In the genomic region with DNA sequence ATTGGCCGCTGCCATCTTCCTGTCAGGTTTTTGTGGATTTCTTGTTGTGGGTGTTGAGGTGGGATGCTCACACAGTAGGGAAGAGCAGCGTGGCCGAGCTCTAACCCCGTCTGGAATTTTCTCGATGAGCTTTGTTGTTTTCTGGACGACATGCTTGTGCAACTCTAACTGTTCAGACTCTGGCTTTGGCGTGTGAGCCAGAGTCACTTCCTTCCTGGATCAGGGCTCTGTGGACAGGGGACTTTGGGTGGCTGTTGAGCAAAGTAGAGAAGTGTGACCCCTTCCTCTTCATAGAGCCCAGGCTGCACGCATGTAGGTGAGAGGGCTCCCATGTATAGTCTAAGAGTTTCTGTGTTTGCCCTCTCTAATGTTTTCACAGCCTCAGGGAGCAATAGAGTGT, we compare ENCODE assay signal across 18 mouse cellular contexts. TPM values are rescaled to one million over a fixed set of nuclear protein-coding genes. Genes with fewer than 3 reads are reported as not detected.
A peak's percentile ranks its signal among the peaks of the same experiment; 100 is the strongest.
DNase-seq lines count a peak whose midpoint lies in the region; ATAC-seq and TF ChIP-seq lines count a peak whose summit lies in the region.
"Had no signal": no experiment of that assay in that cellular context is flagged by ENCODE, and none has a peak within 500 bp of the region (broad histone marks: within the 10 kb centered on the region; RNA-seq: fewer than 3 reads in every experiment).

No protein-coding gene starts in this region.

- no peaks in the 10 kb centered on the region for H3K36me3 ChIP-seq in heart, embryonic 16.5 days (ENCODE audit: control insufficient read depth, insufficient read depth)
- H3K36me3 ChIP-seq in lung, postnatal 0 days (ENCODE audit: insufficient read depth, low read length): no peaks in the 10 kb centered on the region
- H3K36me3 ChIP-seq in embryonic facial prominence, embryonic 10.5 days (replicated peaks): no peaks in the 10 kb centered on the region
- H3K36me3 ChIP-seq: embryonic facial prominence, embryonic 15.5 days; hindbrain, embryonic 10.5 days; midbrain, embryonic 13.5 days had no signal

- peak overlapping the region; percentile 24; the same call in 1 of the 2 replicates for H3K27ac ChIP-seq in heart, embryonic 16.5 days (ENCODE audit: low read length)
- no peak overlapping the region for H3K27ac ChIP-seq in lung, postnatal 0 days (ENCODE audit: low read length)
- H3K27ac ChIP-seq in embryonic facial prominence, embryonic 10.5 days (replicated peaks): no peak overlapping the region
- H3K27ac ChIP-seq: embryonic facial prominence, embryonic 15.5 days; hindbrain, embryonic 10.5 days; liver, embryonic 14.5 days; midbrain, embryonic 13.5 days had no signal

- 68% methylated on average over 8 of the region's 8 CpGs for WGBS in heart, embryonic 16.5 days
- 45% methylated on average over 8 of the region's 8 CpGs for WGBS in lung, postnatal 0 days
- 36% methylated on average over 8 of the region's 8 CpGs for WGBS in lung, adult 2 months
- WGBS in embryonic facial prominence, embryonic 10.5 days: 88% methylated on average over 8 of the region's 8 CpGs

- H3K9me3 ChIP-seq in heart, embryonic 16.5 days (replicated peaks; ENCODE audit: control insufficient read depth, low read length): no peaks in the 10 kb centered on the region
- no peaks in the 10 kb centered on the region for H3K9me3 ChIP-seq in lung, postnatal 0 days (ENCODE audit: low read length)
- H3K9me3 ChIP-seq in embryonic facial prominence, embryonic 10.5 days: no peaks in the 10 kb centered on the region
- H3K9me3 ChIP-seq: embryonic facial prominence, embryonic 15.5 days; hindbrain, embryonic 10.5 days; midbrain, embryonic 13.5 days had no signal

- intact Hi-C loops in heart, postnatal 36 days (cut with DNase I): no loop called here

- no peak for DNase-seq in heart, postnatal 36 days
- peak; percentile 57 for DNase-seq in lung, postnatal 0 days (ENCODE audit: low spot score)
- no peak for DNase-seq in lung, adult 2 months
- DNase-seq in lung, postnatal 36 days: peak; percentile 58
- no peak for DNase-seq in embryonic facial prominence, embryonic 10.5 days (ENCODE audit: low spot score)
- DNase-seq in retina, embryonic 14.5 days (ENCODE audit: low spot score): no peak
- DNase-seq: cerebellum, adult 18-20 months; kidney, adult 9 months; layer of hippocampus, adult 9-11 months; right cerebral cortex, adult 18-20 months; thymus, postnatal 36 days had no signal

- no peak overlapping the region for H3K4me2 ChIP-seq in heart, embryonic 16.5 days (ENCODE audit: low read depth, low read length)
- H3K4me2 ChIP-seq in lung, postnatal 0 days (replicated peaks; ENCODE audit: low read depth, low read length): no peak overlapping the region
- H3K4me2 ChIP-seq: embryonic facial prominence, embryonic 15.5 days; midbrain, embryonic 13.5 days had no signal

- no peak for TF ChIP-seq EP300 in lung, postnatal 0 days (IDR thresholded peaks at IDR 0.05)

- ATAC-seq in heart, embryonic 16.5 days (replicated peaks; ENCODE audit: extremely low read depth, insufficient read depth, low FRiP score): no peak
- ATAC-seq in lung, postnatal 0 days: no peak
- ATAC-seq: midbrain, embryonic 13.5 days had no signal

- peaks cover 4% of the 10 kb centered on the region for H3K4me1 ChIP-seq in heart, embryonic 16.5 days (ENCODE audit: control insufficient read depth, insufficient read depth, low read length)
- H3K4me1 ChIP-seq in lung, postnatal 0 days (ENCODE audit: insufficient read depth, low read depth, low read length): peaks cover 4% of the 10 kb centered on the region
- H3K4me1 ChIP-seq in lung, adult 2 months (ENCODE audit: control insufficient read depth, insufficient read depth, low read length): peaks cover 4% of the 10 kb centered on the region
- H3K4me1 ChIP-seq in embryonic facial prominence, embryonic 10.5 days: peaks cover 6% of the 10 kb centered on the region; the same call in 1 of the 2 replicates
- H3K4me1 ChIP-seq: embryonic facial prominence, embryonic 15.5 days; hindbrain, embryonic 10.5 days; midbrain, embryonic 13.5 days had no signal

- no peak for TF ChIP-seq POLR2A in lung, adult 2 months (IDR thresholded peaks at IDR 0.05; ENCODE audit: borderline replicate concordance, extremely low read depth, low read depth, low read length)

- H3K27me3 ChIP-seq in heart, embryonic 16.5 days (ENCODE audit: control insufficient read depth, insufficient read depth, low read length): no peaks in the 10 kb centered on the region
- no peaks in the 10 kb centered on the region for H3K27me3 ChIP-seq in lung, postnatal 0 days (replicated peaks; ENCODE audit: insufficient read depth, low read length)
- H3K27me3 ChIP-seq in embryonic facial prominence, embryonic 10.5 days (replicated peaks; ENCODE audit: low read depth, poor library complexity, severe bottlenecking): no peaks in the 10 kb centered on the region
- H3K27me3 ChIP-seq: embryonic facial prominence, embryonic 15.5 days; midbrain, embryonic 13.5 days had no signal

- no peak overlapping the region for H3K4me3 ChIP-seq in heart, embryonic 16.5 days (ENCODE audit: low read length)
- no peak overlapping the region for H3K4me3 ChIP-seq in lung, postnatal 0 days (ENCODE audit: low read depth, low read length)
- H3K4me3 ChIP-seq in lung, adult 2 months (replicated peaks; ENCODE audit: extremely low read depth, low read depth, low read length): no peak overlapping the region
- no peak overlapping the region for H3K4me3 ChIP-seq in embryonic facial prominence, embryonic 10.5 days
- H3K4me3 ChIP-seq: embryonic facial prominence, embryonic 15.5 days; hindbrain, embryonic 10.5 days; midbrain, embryonic 13.5 days; myocyte had no signal

- no peak for TF ChIP-seq CTCF in lung, postnatal 0 days (IDR thresholded peaks at IDR 0.05)
- no peak for TF ChIP-seq CTCF in lung, adult 2 months (IDR thresholded peaks at IDR 0.05; ENCODE audit: insufficient read depth, low read length)

- H3K9ac ChIP-seq in heart, embryonic 16.5 days (ENCODE audit: low read length): no peak overlapping the region
- no peak overlapping the region for H3K9ac ChIP-seq in lung, postnatal 0 days (replicated peaks; ENCODE audit: low read depth)
- H3K9ac ChIP-seq: embryonic facial prominence, embryonic 15.5 days; liver, embryonic 14.5 days; midbrain, embryonic 13.5 days had no signal

RNA-seq across cellular contexts. Expression of a gene that starts 15.8 kb away (rescaled TPM):
- polyA plus RNA-seq in heart, embryonic 16.5 days (2015; fragmentation: Nextera tagmentation; extraction: Ambion mirVana): 5.0 and 5.5 TPM in 2 replicates
- 10 to 100 TPM in 1 of 2 experiments, 1 to 10 TPM in 1; 7.5 to 10.2 TPM for total RNA-seq in heart, postnatal 36 days (2021)
- polyA plus RNA-seq in lung, postnatal 0 days (2015; fragmentation: Nextera tagmentation; extraction: Ambion mirVana): 15.6 and 16.1 TPM in 2 replicates
- polyA plus RNA-seq in lung, adult 2 months (2012; rRNA removed): 48.8 and 53.8 TPM in 2 replicates
- polyA plus RNA-seq in embryonic facial prominence, embryonic 10.5 days (2016; fragmentation: Nextera tagmentation; extraction: Ambion mirVana): 3.8 and 4.5 TPM in 2 replicates

RNA-seq across cellular contexts. Expression of a gene that starts 30.3 kb away (rescaled TPM):
- polyA plus RNA-seq in heart, embryonic 16.5 days (2015; fragmentation: Nextera tagmentation; extraction: Ambion mirVana): 28.8 and 29.4 TPM in 2 replicates
- total RNA-seq in heart, postnatal 36 days (2021): 10 to 100 TPM; 10.5 to 13.8 TPM
- 28.2 and 30.6 TPM in 2 replicates for polyA plus RNA-seq in lung, postnatal 0 days (2015; fragmentation: Nextera tagmentation; extraction: Ambion mirVana)
- 16.5 and 25.9 TPM in 2 replicates for polyA plus RNA-seq in lung, adult 2 months (2012; rRNA removed)
- 41.9 and 44.8 TPM in 2 replicates for polyA plus RNA-seq in embryonic facial prominence, embryonic 10.5 days (2016; fragmentation: Nextera tagmentation; extraction: Ambion mirVana)

RNA-seq across cellular contexts. Expression of a gene that starts 42.7 kb away (rescaled TPM):
- 0.49 and 0.74 TPM in 2 replicates for polyA plus RNA-seq in heart, embryonic 16.5 days (2015; fragmentation: Nextera tagmentation; extraction: Ambion mirVana)
- 10 to 100 TPM; 56.1 to 62.1 TPM for total RNA-seq in heart, postnatal 36 days (2021)
- 1.1 and 1.3 TPM in 2 replicates for polyA plus RNA-seq in lung, postnatal 0 days (2015; fragmentation: Nextera tagmentation; extraction: Ambion mirVana)
- 21.0 and 24.5 TPM in 2 replicates for polyA plus RNA-seq in lung, adult 2 months (2012; rRNA removed)
- 0.68 and 0.72 TPM in 2 replicates for polyA plus RNA-seq in embryonic facial prominence, embryonic 10.5 days (2016; fragmentation: Nextera tagmentation; extraction: Ambion mirVana)

RNA-seq across cellular contexts. Expression of a gene that starts 49.5 kb away (rescaled TPM):
- polyA plus RNA-seq in heart, embryonic 16.5 days (2015; fragmentation: Nextera tagmentation; extraction: Ambion mirVana): 164 and 178 TPM in 2 replicates
- total RNA-seq in heart, postnatal 36 days (2021): 10 to 100 TPM; 72.7 to 78.5 TPM
- polyA plus RNA-seq in lung, postnatal 0 days (2015; fragmentation: Nextera tagmentation; extraction: Ambion mirVana): 215 and 225 TPM in 2 replicates
- 101 and 184 TPM in 2 replicates for polyA plus RNA-seq in lung, adult 2 months (2012; rRNA removed)
- polyA plus RNA-seq in embryonic facial prominence, embryonic 10.5 days (2016; fragmentation: Nextera tagmentation; extraction: Ambion mirVana): 200 and 208 TPM in 2 replicates

RNA-seq across cellular contexts. Expression of a gene that starts 53.6 kb away (rescaled TPM):
- polyA plus RNA-seq in heart, embryonic 16.5 days (2015; fragmentation: Nextera tagmentation; extraction: Ambion mirVana): 0.30 TPM in 1 of 2 replicates, not detected in the other
- total RNA-seq in heart, postnatal 36 days (2021): not detected
- polyA plus RNA-seq in lung, postnatal 0 days (2015; fragmentation: Nextera tagmentation; extraction: Ambion mirVana): 0.18 TPM in 1 of 2 replicates, not detected in the other
- polyA plus RNA-seq in lung, adult 2 months (2012; rRNA removed): not detected in 2 replicates
- 0.22 TPM in 1 of 2 replicates, not detected in the other for polyA plus RNA-seq in embryonic facial prominence, embryonic 10.5 days (2016; fragmentation: Nextera tagmentation; extraction: Ambion mirVana)
- polyA plus RNA-seq: embryonic facial prominence, embryonic 15.5 days; forebrain, embryonic 11.5 days; midbrain, embryonic 13.5 days had no signal

Comparison
In these comparisons a context has a peak if more than half of its experiments do, and no peak if none do; other contexts are left out.
1. DNase-seq: peak in lung, postnatal 0 days (single experiment) and lung, postnatal 36 days (single experiment); none in heart, postnatal 36 days (0 of 2), lung, adult 2 months (single experiment), embryonic facial prominence, embryonic 10.5 days (single experiment) and retina, embryonic 14.5 days (single experiment).